Mouse (Mus musculus): ENCODE measurements at regions not wholly inside any gene's neighbourhood (a gene's known extent, or its start where the extent isn't known, plus 50 kb on each side); places are given as distances from the start of the nearest gene placed in this dataset.

- TF ChIP-seq POLR2A (IDR thresholded peaks at IDR 0.05; ENCODE audit: control insufficient read depth, low read depth, low read length) (no peak), CTCF (IDR thresholded peaks at IDR 0.05; ENCODE audit: control insufficient read depth, insufficient read depth, insufficient replicate concordance, low read depth, low read length) (no peak)
Measured at GRCm38 (mm10) chr12:51294971-51295477, 52.8 kb upstream of the G2e3 start.
